Mouse (Mus musculus) stomach, embryonic 16.5 days (tissue): ENCODE measurements around the gene Retreg3. TPM values are rescaled to one million over a fixed set of nuclear protein-coding genes. Genes with fewer than 3 reads are reported as not detected.

Experiments
- ATAC-seq: fragments of 200-750 bp; cut with Nextera tagmentation; 2 replicates; pipeline ENCODE4 v1.8.0; 2017; ENCODE audit warnings: moderate number of reproducible peaks, moderate TSS enrichment; ENCODE audit not compliant: insufficient read depth, low FRiP score
- H3K27ac ChIP-seq: fragments of 300-500 bp; sonication (generic); 2 replicates; pipeline ENCODE4 v1.5.1; 2014; ENCODE audit warnings: low read length
- H3K27me3 ChIP-seq: fragments of 300-500 bp; sonication (generic); 2 replicates; pipeline ENCODE4 v1.6.1; 2014; ENCODE audit warnings: low read length, control low read depth, mixed read lengths; ENCODE audit not compliant: control insufficient read depth, insufficient read depth
- H3K36me3 ChIP-seq: fragments of 300-500 bp; sonication (generic); 2 replicates; pipeline ENCODE4 v1.6.1; 2014; ENCODE audit warnings: low read length; ENCODE audit not compliant: control insufficient read depth, insufficient read depth
- H3K4me1 ChIP-seq: fragments of 300-500 bp; sonication (generic); 2 replicates; pipeline ENCODE4 v1.6.1; 2014; ENCODE audit warnings: low read length, control low read depth, mixed read lengths; ENCODE audit not compliant: control insufficient read depth, insufficient read depth
- H3K4me2 ChIP-seq: fragments of 300-500 bp; sonication (generic); 2 replicates; pipeline ENCODE4 v1.6.1; 2014; ENCODE audit warnings: low read depth, low read length, mixed read lengths
- H3K4me3 ChIP-seq: fragments of 300-500 bp; sonication (generic); replicated peaks from 2 replicates; pipeline ENCODE4 v1.5.1; 2014; ENCODE audit warnings: mild to moderate bottlenecking, low read length
- H3K9ac ChIP-seq: fragments of 300-500 bp; sonication (generic); 2 replicates; pipeline ENCODE4 v1.6.1; 2014; ENCODE audit warnings: low read length
- H3K9me3 ChIP-seq: fragments of 300-500 bp; sonication (generic); replicated peaks from 2 replicates; pipeline ENCODE4 v1.6.1; 2016; ENCODE audit warnings: low read length, control low read depth; ENCODE audit not compliant: control insufficient read depth
- WGBS: fragments of 180-500 bp; shearing (Covaris S2); extraction: QIAGEN DNeasy Blood & Tissue Kit; methylation state at CpG from one replicate; pipeline ENCODE4 v1.1.7; 2014; 5-methylcytosine and 5-hydroxymethylcytosine counted together
- polyA plus RNA-seq: library from polyadenylated mRNA; unstranded; fragments of >200 nt; fragmentation: Nextera tagmentation; extraction: Ambion mirVana; gene quantifications from 2 replicates; pipeline ENCODE4 v1.2.1, GENCODE M21; 2015

Retreg3 gene
- polyA plus RNA-seq, 1 experiment from 2014 or later, result 18.7 TPM

GRCm38 (mm10) chr11:101060126-101060525 lies 59.6 kb downstream of the Retreg3 start:
- H3K36me3 ChIP-seq, result no peaks in the 10 kb centered on the region
- H3K9me3 ChIP-seq, result no peaks in the 10 kb centered on the region
- H3K4me1 ChIP-seq, result peaks cover 86% of the 10 kb centered on the region
- peak; percentile 22; the same call in 1 of the 2 replicates for ATAC-seq
- H3K9ac ChIP-seq, result peak overlapping the region; percentile 57
- 34% methylated on average over 8 of the region's 8 CpGs for WGBS
- H3K4me2 ChIP-seq, result no peak overlapping the region
- H3K27ac ChIP-seq, result peak overlapping the region; percentile 99
- H3K27me3 ChIP-seq, result no peaks in the 10 kb centered on the region
- H3K4me3 ChIP-seq, result no peak overlapping the region

- no peaks in the 10 kb centered on the region for H3K9me3 ChIP-seq
- peak overlapping the region; percentile 99 for H3K27ac ChIP-seq
- no peak overlapping the region for H3K4me3 ChIP-seq
- WGBS, result 79% methylated on average over 10 of the region's 10 CpGs
- peak overlapping the region; percentile 57 for H3K9ac ChIP-seq
- peaks cover 84% of the 10 kb centered on the region for H3K4me1 ChIP-seq
- no peaks in the 10 kb centered on the region for H3K36me3 ChIP-seq
- no peaks in the 10 kb centered on the region for H3K27me3 ChIP-seq
- no peak for ATAC-seq
- H3K4me2 ChIP-seq, result no peak overlapping the region
These were observed 60.2 kb downstream of the Retreg3 start for GRCm38 (mm10) chr11:101059473-101059872.

- H3K4me2 ChIP-seq, result no peak overlapping the region
- ATAC-seq, result no peak
These were observed 61.0 kb downstream of the Retreg3 start for GRCm38 (mm10) chr11:101058726-101059125.

GRCm38 (mm10) chr11:101057860-101058259 lies 61.8 kb downstream of the Retreg3 start:
- Histone ChIP-seq H3K9ac (0 out of 2 replicates have a peak overlapping the region, but pooled peaks have one; percentile 22), H3K4me3 (no peak overlapping the region), H3K36me3 (0 out of 2 replicates have a peak, but pooled peaks cover 5% of the 10 kb centered on the region), H3K4me2 (no peak overlapping the region), H3K4me1 (peaks cover 68% of the 10 kb centered on the region), H3K27me3 (no peaks in the 10 kb centered on the region), H3K9me3 (no peaks in the 10 kb centered on the region), H3K27ac (peak overlapping the region; percentile 99)
- ATAC-seq, result no peak
- 28% methylated on average over 5 of the region's 5 CpGs for WGBS

More at GRCm38 (mm10) chr11:101058726-101059125, 61.0 kb downstream of the Retreg3 start:
- peaks cover 76% of the 10 kb centered on the region for H3K4me1 ChIP-seq
- no peaks in the 10 kb centered on the region for H3K27me3 ChIP-seq
- H3K4me3 ChIP-seq, result no peak overlapping the region
- peak overlapping the region; percentile 99 for H3K27ac ChIP-seq
- H3K9me3 ChIP-seq, result no peaks in the 10 kb centered on the region
- H3K9ac ChIP-seq, result peak overlapping the region; percentile 28; the same call in 1 of the 2 replicates
- 41% methylated on average over 5 of the region's 5 CpGs for WGBS
- 0 out of 2 replicates have a peak, but pooled peaks cover 5% of the 10 kb centered on the region for H3K36me3 ChIP-seq

- peaks cover 64% of the 10 kb centered on the region for H3K4me1 ChIP-seq
- H3K36me3 ChIP-seq, result 0 out of 2 replicates have a peak, but pooled peaks cover 5% of the 10 kb centered on the region
- ATAC-seq, result peak; percentile 80; the same call in 1 of the 2 replicates
- 13% methylated on average over 8 of the region's 8 CpGs for WGBS
- H3K27me3 ChIP-seq, result no peaks in the 10 kb centered on the region
- no peak overlapping the region for H3K4me2 ChIP-seq
- H3K9ac ChIP-seq, result peak overlapping the region; percentile 22
- no peaks in the 10 kb centered on the region for H3K9me3 ChIP-seq
- H3K27ac ChIP-seq, result peak overlapping the region; percentile 97
- H3K4me3 ChIP-seq, result no peak overlapping the region
These were observed 62.8 kb downstream of the Retreg3 start for GRCm38 (mm10) chr11:101056885-101057284.

GRCm38 (mm10) chr11:101055418-101055817 lies 64.3 kb downstream of the Retreg3 start:
- no peak overlapping the region for H3K4me3 ChIP-seq
- H3K27me3 ChIP-seq, result no peaks in the 10 kb centered on the region
- no peak overlapping the region for H3K9ac ChIP-seq
- no peak overlapping the region for H3K27ac ChIP-seq
- H3K36me3 ChIP-seq, result 0 out of 2 replicates have a peak, but pooled peaks cover 5% of the 10 kb centered on the region
- 78% methylated on average over 14 of the region's 14 CpGs for WGBS
- ATAC-seq, result no peak
- H3K4me2 ChIP-seq, result no peak overlapping the region
- peaks cover 51% of the 10 kb centered on the region for H3K4me1 ChIP-seq
- no peaks in the 10 kb centered on the region for H3K9me3 ChIP-seq

GRCm38 (mm10) chr11:101053974-101054373 lies 65.7 kb downstream of the Retreg3 start:
- peak overlapping the region; percentile 91; the same call in 1 of the 2 replicates for H3K27ac ChIP-seq
- H3K4me2 ChIP-seq, result no peak overlapping the region
- no peaks in the 10 kb centered on the region for H3K27me3 ChIP-seq
- H3K4me3 ChIP-seq, result no peak overlapping the region
- no peaks in the 10 kb centered on the region for H3K9me3 ChIP-seq
- 100% methylated on average over 1 of the region's 1 CpGs for WGBS
- H3K9ac ChIP-seq, result no peak overlapping the region
- H3K36me3 ChIP-seq, result 0 out of 2 replicates have a peak, but pooled peaks cover 5% of the 10 kb centered on the region
- H3K4me1 ChIP-seq, result peaks cover 40% of the 10 kb centered on the region
- no peak for ATAC-seq

- peak overlapping the region; percentile 50 for H3K9ac ChIP-seq
- H3K36me3 ChIP-seq, result peaks cover 9% of the 10 kb centered on the region; the same call in 1 of the 2 replicates
- H3K9me3 ChIP-seq, result no peaks in the 10 kb centered on the region
- H3K4me2 ChIP-seq, result no peak overlapping the region
- peaks cover 30% of the 10 kb centered on the region for H3K4me1 ChIP-seq
- peak overlapping the region; percentile 91 for H3K27ac ChIP-seq
- no peaks in the 10 kb centered on the region for H3K27me3 ChIP-seq
- no peak overlapping the region for H3K4me3 ChIP-seq
- 69% methylated on average over 10 of the region's 10 CpGs for WGBS
- peak; percentile 54; the same call in 1 of the 2 replicates for ATAC-seq
These were observed 66.8 kb downstream of the Retreg3 start for GRCm38 (mm10) chr11:101052751-101053473.

- no peak overlapping the region for H3K9ac ChIP-seq
- no peak overlapping the region for H3K4me3 ChIP-seq
- no peak overlapping the region for H3K4me2 ChIP-seq
- H3K27ac ChIP-seq, result peak overlapping the region; percentile 91; the same call in 1 of the 2 replicates
- 84% methylated on average over 8 of the region's 8 CpGs for WGBS
- H3K9me3 ChIP-seq, result no peaks in the 10 kb centered on the region
- H3K27me3 ChIP-seq, result no peaks in the 10 kb centered on the region
- H3K36me3 ChIP-seq, result peaks cover 9% of the 10 kb centered on the region; the same call in 1 of the 2 replicates
- H3K4me1 ChIP-seq, result peaks cover 19% of the 10 kb centered on the region
- ATAC-seq, result no peak
These were observed 68.1 kb downstream of the Retreg3 start for GRCm38 (mm10) chr11:101051617-101052016.
